Mouse (Mus musculus) right cerebral cortex, postnatal 14 days (tissue): ENCODE measurements around the gene Tlr8.
"Not testable (repeated sequence)": the region's sequence is repeated elsewhere in the genome, so short reads cannot be mapped to it uniquely, and the experiment has no call there.

Source experiments
- DNase-seq: peaks from one replicate; pipeline ENCODE4 v3.0.0; 2022

Gene Tlr8

GRCm38 (mm10) chrX:167264086-167264485, at the start of gene Tlr8:
Gene Tlr8, minus strand, starts transcription at chrX:167264329.
- DNase-seq: no peak

GRCm38 (mm10) chrX:167302061-167302460, 37.9 kb upstream of the Tlr8 start:
- not testable (repeated sequence) for DNase-seq

GRCm38 (mm10) chrX:167276953-167277352, 12.8 kb upstream of the Tlr8 start:
- peak; percentile 74 for DNase-seq

- DNase-seq: no peak
Observed at GRCm38 (mm10) chrX:167276551-167276950, 12.4 kb upstream of the Tlr8 start.

- DNase-seq: no peak
Observed at GRCm38 (mm10) chrX:167263530-167263929, 599 bp downstream of the Tlr8 start.

GRCm38 (mm10) chrX:167241736-167242135, 22.4 kb downstream of the Tlr8 start:
- DNase-seq: no peak

- no peak for DNase-seq
Observed at GRCm38 (mm10) chrX:167239293-167239921, 24.7 kb downstream of the Tlr8 start.

- DNase-seq: peak; percentile 78
Observed at GRCm38 (mm10) chrX:167233104-167233687, 30.9 kb downstream of the Tlr8 start.

GRCm38 (mm10) chrX:167231150-167231549, 33.0 kb downstream of the Tlr8 start:
- DNase-seq: no peak

- no peak for DNase-seq
Observed at GRCm38 (mm10) chrX:167229819-167230218, 34.3 kb downstream of the Tlr8 start.

- DNase-seq: peak; percentile 58
Observed at GRCm38 (mm10) chrX:167229206-167229605, 34.9 kb downstream of the Tlr8 start.

GRCm38 (mm10) chrX:167227756-167228155, 36.4 kb downstream of the Tlr8 start:
- DNase-seq: no peak

GRCm38 (mm10) chrX:167227138-167227537, 37.0 kb downstream of the Tlr8 start:
- DNase-seq: no peak

- DNase-seq: no peak
Observed at GRCm38 (mm10) chrX:167226570-167226969, 37.6 kb downstream of the Tlr8 start.

GRCm38 (mm10) chrX:167212707-167213106, 51.4 kb downstream of the Tlr8 start:
- no peak for DNase-seq

GRCm38 (mm10) chrX:167211871-167212555, 52.1 kb downstream of the Tlr8 start:
- DNase-seq: no peak

GRCm38 (mm10) chrX:167210319-167210728, 53.8 kb downstream of the Tlr8 start:
- no peak for DNase-seq

- DNase-seq: no peak
Observed at GRCm38 (mm10) chrX:167209828-167210227, 54.3 kb downstream of the Tlr8 start.

- DNase-seq: peak; percentile 76
Observed at GRCm38 (mm10) chrX:167208978-167209754, 55.0 kb downstream of the Tlr8 start, which contains the start of gene Tmsb4x. Gene Tmsb4x, minus strand, starts transcription at chrX:167209315.

- DNase-seq: no peak
Observed at GRCm38 (mm10) chrX:167208506-167208820, 55.7 kb downstream of the Tlr8 start.

GRCm38 (mm10) chrX:167207741-167208505, 56.2 kb downstream of the Tlr8 start:
- DNase-seq: no peak

GRCm38 (mm10) chrX:167205813-167206520, 58.2 kb downstream of the Tlr8 start:
- DNase-seq: no peak
